Mouse (Mus musculus) bone marrow macrophage, adult 2 months (primary cell): ENCODE measurements around the gene Tmem254b.
"Not testable (repeated sequence)": the region's sequence is repeated elsewhere in the genome, so short reads cannot be mapped to it uniquely, and the experiment has no call there.

Experiments
- CTCF ChIP-seq: IDR thresholded peaks from 2 replicates; pipeline ENCODE4 v1.5.1; 2012; ENCODE audit warnings: low read depth, mild to moderate bottlenecking, low read length, moderate library complexity
- POLR2A ChIP-seq: IDR thresholded peaks from 2 replicates; pipeline ENCODE4 v1.6.1; 2012; ENCODE audit warnings: mild to moderate bottlenecking, low read depth, low read length, borderline replicate concordance

DNA sequence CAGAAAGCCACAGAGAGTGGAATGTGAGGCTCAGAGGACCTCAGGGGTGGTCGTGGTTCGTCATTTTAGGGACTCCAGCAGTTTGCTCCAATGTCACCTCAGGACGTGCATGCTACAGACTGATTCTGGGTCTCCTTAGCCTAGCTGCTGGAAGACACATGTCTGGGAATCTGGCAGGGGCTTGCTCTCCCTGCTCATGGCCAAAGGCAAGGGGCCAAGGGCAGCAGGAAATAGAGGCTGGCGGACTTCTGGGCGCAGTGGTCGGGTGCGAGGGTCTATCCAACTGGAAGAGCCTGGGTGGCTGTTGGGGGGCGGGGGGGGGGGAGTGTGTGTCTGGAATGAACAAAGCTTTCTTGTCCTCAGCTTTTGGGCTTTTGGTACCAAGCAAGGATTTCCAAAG, 18.5 kb downstream of the Tmem254b start:
- TF ChIP-seq CTCF, POLR2A: not testable (repeated sequence)
